Mouse (Mus musculus): ENCODE results near the gene Ccdc12. TPM values are rescaled to one million over a fixed set of nuclear protein-coding genes. Genes with fewer than 3 reads are reported as not detected.

Gene Ccdc12
- total RNA-seq, 2 experiments from 2014 or later = 50.9 to 62.8 TPM

Small RNA genes within 50 kb of the gene (microRNA-seq; reads per million reads assigned to microRNA genes)
- 0.20 to 1.2 reads per million in 2 experiments for gene Mir8107

Other genes starting within 250 kb of the Ccdc12 start
- 10 to 100 TPM; 53.2 to 53.6 TPM for gene Ptpn23, start 248.3 kb upstream of the Ccdc12 start, total RNA-seq (2021)
- not detected for gene Ngp, start 236.8 kb upstream of the Ccdc12 start, total RNA-seq (2021)
- gene Klhl18, start 179.8 kb upstream of the Ccdc12 start, total RNA-seq (2021) = 10 to 100 TPM; 23.0 to 23.5 TPM
- gene Kif9, start 179.5 kb upstream of the Ccdc12 start, total RNA-seq (2021) = 1 to 10 TPM; 3.8 TPM
- gene Setd2, start 123.9 kb upstream of the Ccdc12 start, total RNA-seq (2021) = 10 to 100 TPM; 62.3 to 64.8 TPM
- 1 to 10 TPM; 2.0 to 3.5 TPM for gene Nradd, start 32.1 kb upstream of the Ccdc12 start, total RNA-seq (2021)
- gene Nbeal2, start 2.3 kb upstream of the Ccdc12 start, total RNA-seq (2021) = 10 to 100 TPM; 13.4 to 18.9 TPM
- not detected for gene Myl3, start 85.4 kb downstream of the Ccdc12 start, total RNA-seq (2021)
- 1 to 10 TPM; 3.9 TPM for gene Pth1r, start 90.6 kb downstream of the Ccdc12 start, total RNA-seq (2021)
- not detected for gene Prss42, start 141.7 kb downstream of the Ccdc12 start, total RNA-seq (2021)
- gene Prss44, start 157.5 kb downstream of the Ccdc12 start, total RNA-seq (2021) = not detected
- under 1 TPM in 1 of 2 experiments, not detected in 1; 0.33 TPM for gene Prss43, start 170.2 kb downstream of the Ccdc12 start, total RNA-seq (2021)
- under 1 TPM in 1 of 2 experiments, not detected in 1; 0.35 TPM for gene Prss45, start 178.1 kb downstream of the Ccdc12 start, total RNA-seq (2021)
- gene Prss46, start 188.0 kb downstream of the Ccdc12 start, total RNA-seq (2021) = not detected
- 1 to 10 TPM; 1.6 to 2.1 TPM for gene Prss50, start 201.5 kb downstream of the Ccdc12 start, total RNA-seq (2021)
- 1 to 10 TPM; 7.7 to 8.4 TPM for gene Als2cl, start 223.4 kb downstream of the Ccdc12 start, total RNA-seq (2021)
- gene Tmie, start 223.6 kb downstream of the Ccdc12 start, total RNA-seq (2021) = 1 to 10 TPM; 1.7 to 1.9 TPM

All from layer of hippocampus, adult 18-20 months (tissue).